Mouse (Mus musculus): ENCODE results near the gene Carns1. TPM values are rescaled to one million over a fixed set of nuclear protein-coding genes. Genes with fewer than 3 reads are reported as not detected.
"Not testable (repeated sequence)": the region's sequence is repeated elsewhere in the genome, so short reads cannot be mapped to it uniquely, and the experiment has no call there.

Gene Carns1
- polyA plus RNA-seq, 1 experiment from 2014 or later, result 5.9 TPM

- H3K9me3 ChIP-seq (replicated peaks); H3K4me1 ChIP-seq; H3K9ac ChIP-seq (replicated peaks); H3K27me3 ChIP-seq (replicated peaks); ATAC-seq (ENCODE audit: low FRiP score); H3K4me2 ChIP-seq; H3K27ac ChIP-seq (replicated peaks); H3K4me3 ChIP-seq (replicated peaks): not testable (repeated sequence)
- 82% methylated on average over 6 of the region's 6 CpGs for WGBS
- H3K36me3 ChIP-seq, result peaks cover 22% of the 10 kb centered on the region
These were observed 39.9 kb downstream of the Carns1 start for GRCm38 (mm10) chr19:4135229-4135962.

- no peak for ATAC-seq (ENCODE audit: low FRiP score)
- no peak overlapping the region for H3K27ac ChIP-seq (replicated peaks)
- H3K36me3 ChIP-seq, result peaks cover 31% of the 10 kb centered on the region
- 92% methylated on average over 4 of the region's 4 CpGs for WGBS
- no peak overlapping the region for H3K4me3 ChIP-seq (replicated peaks)
- H3K4me2 ChIP-seq, result no peak overlapping the region
- peaks cover 4% of the 10 kb centered on the region for H3K4me1 ChIP-seq
- H3K9ac ChIP-seq (replicated peaks), result no peak overlapping the region
- no peaks in the 10 kb centered on the region for H3K27me3 ChIP-seq (replicated peaks)
- no peaks in the 10 kb centered on the region for H3K9me3 ChIP-seq (replicated peaks)
These were observed 40.9 kb downstream of the Carns1 start for GRCm38 (mm10) chr19:4134354-4134753.

GRCm38 (mm10) chr19:4131768-4132167 is 43.5 kb downstream of the Carns1 start:
- H3K4me1 ChIP-seq, result peaks cover 12% of the 10 kb centered on the region
- H3K27ac ChIP-seq (replicated peaks), result no peak overlapping the region
- H3K4me3 ChIP-seq (replicated peaks), result no peak overlapping the region
- no peaks in the 10 kb centered on the region for H3K27me3 ChIP-seq (replicated peaks)
- no peak overlapping the region for H3K9ac ChIP-seq (replicated peaks)
- peaks cover 42% of the 10 kb centered on the region for H3K36me3 ChIP-seq
- no peak overlapping the region for H3K4me2 ChIP-seq
- WGBS, result 87% methylated on average over 2 of the region's 2 CpGs
- H3K9me3 ChIP-seq (replicated peaks), result no peaks in the 10 kb centered on the region
- ATAC-seq (ENCODE audit: low FRiP score), result no peak

GRCm38 (mm10) chr19:4131075-4131474 is 44.2 kb downstream of the Carns1 start:
- no peak for ATAC-seq (ENCODE audit: low FRiP score)
- H3K4me1 ChIP-seq, result peaks cover 17% of the 10 kb centered on the region
- no peak overlapping the region for H3K4me2 ChIP-seq
- no peaks in the 10 kb centered on the region for H3K27me3 ChIP-seq (replicated peaks)
- H3K9ac ChIP-seq (replicated peaks), result no peak overlapping the region
- H3K4me3 ChIP-seq (replicated peaks), result no peak overlapping the region
- H3K27ac ChIP-seq (replicated peaks), result no peak overlapping the region
- WGBS, result 94% methylated on average over 5 of the region's 5 CpGs
- peaks cover 42% of the 10 kb centered on the region for H3K36me3 ChIP-seq
- no peaks in the 10 kb centered on the region for H3K9me3 ChIP-seq (replicated peaks)

- Histone ChIP-seq H3K4me3 (replicated peaks) (no peak overlapping the region), H3K36me3 (peaks cover 42% of the 10 kb centered on the region), H3K9me3 (replicated peaks) (no peaks in the 10 kb centered on the region), H3K27ac (replicated peaks) (no peak overlapping the region), H3K27me3 (replicated peaks) (no peaks in the 10 kb centered on the region), H3K4me2 (no peak overlapping the region), H3K9ac (replicated peaks) (no peak overlapping the region), H3K4me1 (peaks cover 19% of the 10 kb centered on the region)
- no peak for ATAC-seq (ENCODE audit: low FRiP score)
- WGBS, result 97% methylated on average over 4 of the region's 4 CpGs
These were observed 45.2 kb downstream of the Carns1 start for GRCm38 (mm10) chr19:4130106-4130505.

GRCm38 (mm10) chr19:4129462-4129861 is 45.8 kb downstream of the Carns1 start:
- Histone ChIP-seq H3K9ac (replicated peaks) (no peak overlapping the region), H3K9me3 (replicated peaks) (no peaks in the 10 kb centered on the region), H3K27me3 (replicated peaks) (no peaks in the 10 kb centered on the region), H3K4me1 (peaks cover 26% of the 10 kb centered on the region), H3K27ac (replicated peaks) (no peak overlapping the region), H3K4me2 (no peak overlapping the region), H3K36me3 (peaks cover 42% of the 10 kb centered on the region), H3K4me3 (replicated peaks) (no peak overlapping the region)
- WGBS, result 92% methylated on average over 7 of the region's 7 CpGs
- ATAC-seq (ENCODE audit: low FRiP score), result no peak

- peak overlapping the region; percentile 85 for H3K9ac ChIP-seq (replicated peaks)
- no peaks in the 10 kb centered on the region for H3K9me3 ChIP-seq (replicated peaks)
- WGBS, result 66% methylated on average over 7 of the region's 7 CpGs
- H3K4me1 ChIP-seq, result peaks cover 27% of the 10 kb centered on the region
- H3K4me2 ChIP-seq, result peak overlapping the region; percentile 70
- peak overlapping the region; percentile 87 for H3K4me3 ChIP-seq (replicated peaks)
- no peaks in the 10 kb centered on the region for H3K27me3 ChIP-seq (replicated peaks)
- no peak for ATAC-seq (ENCODE audit: low FRiP score)
- H3K27ac ChIP-seq (replicated peaks), result peak overlapping the region; percentile 80
- peaks cover 28% of the 10 kb centered on the region for H3K36me3 ChIP-seq
These were observed 48.4 kb downstream of the Carns1 start for GRCm38 (mm10) chr19:4126759-4127495.

- H3K4me3 ChIP-seq (replicated peaks), result peak within 1 kb of the TSS; percentile 87
- H3K27ac ChIP-seq (replicated peaks), result peak within 1 kb of the TSS; percentile 80
- H3K27me3 ChIP-seq (replicated peaks), result no peaks in the 10 kb centered on the region
- peak within 1 kb of the TSS; percentile 70 for H3K4me2 ChIP-seq
- WGBS, result under 1% methylated on average over 63 of the region's 64 CpGs
- peak; percentile 91 for ATAC-seq (ENCODE audit: low FRiP score)
- no peaks in the 10 kb centered on the region for H3K9me3 ChIP-seq (replicated peaks)
- H3K9ac ChIP-seq (replicated peaks), result peak within 1 kb of the TSS; percentile 85
- H3K4me1 ChIP-seq, result peaks cover 31% of the 10 kb centered on the region
- H3K36me3 ChIP-seq, result peaks cover 20% of the 10 kb centered on the region
These were observed 49.3 kb downstream of the Carns1 start, which contains the start of gene Aip for GRCm38 (mm10) chr19:4125741-4126696. Gene Aip, minus strand, starts transcription at chr19:4125858.

GRCm38 (mm10) chr19:4125268-4125667 is 50.0 kb downstream of the Carns1 start:
- Histone ChIP-seq H3K4me2 (peak overlapping the region; percentile 70), H3K36me3 (peaks cover 20% of the 10 kb centered on the region), H3K4me3 (replicated peaks) (peak overlapping the region; percentile 87), H3K4me1 (peaks cover 37% of the 10 kb centered on the region), H3K9ac (replicated peaks) (peak overlapping the region; percentile 85), H3K27ac (replicated peaks) (peak overlapping the region; percentile 69)
- H3K9me3 ChIP-seq (replicated peaks); H3K27me3 ChIP-seq (replicated peaks): not testable (repeated sequence)
- 6% methylated on average over 4 of the region's 4 CpGs for WGBS
- peak; percentile 34 for ATAC-seq (ENCODE audit: low FRiP score)

GRCm38 (mm10) chr19:4124432-4124831 is 50.8 kb downstream of the Carns1 start:
- Histone ChIP-seq H3K9me3 (replicated peaks) (no peaks in the 10 kb centered on the region), H3K27ac (replicated peaks) (no peak overlapping the region), H3K4me3 (replicated peaks) (no peak overlapping the region), H3K9ac (replicated peaks) (no peak overlapping the region), H3K4me1 (peaks cover 42% of the 10 kb centered on the region), H3K4me2 (peak overlapping the region; percentile 70; the same call in 1 of the 2 replicates), H3K36me3 (peaks cover 12% of the 10 kb centered on the region), H3K27me3 (replicated peaks) (no peaks in the 10 kb centered on the region)
- ATAC-seq (ENCODE audit: low FRiP score), result no peak
- 83% methylated on average over 4 of the region's 4 CpGs for WGBS

All from neural tube, embryonic 15.5 days (tissue).